Mouse (Mus musculus): Measurements from ENCODE around the gene Filip1. TPM values are rescaled to one million over a fixed set of nuclear protein-coding genes. Genes with fewer than 3 reads are reported as not detected.

Filip1 gene
- polyA plus RNA-seq, 1 experiment from 2014 or later: 3.5 TPM

GRCm38 (mm10) chr9:79885244-79886210, 127.1 kb downstream of the Filip1 start:
- no peaks in the 10 kb centered on the region for H3K27me3 ChIP-seq (ENCODE audit: control insufficient read depth, insufficient read depth, low read length)
- ATAC-seq (replicated peaks; ENCODE audit: insufficient number of reproducible peaks, low FRiP score, low TSS enrichment, low read depth) (no peak), DNase-seq (ENCODE audit: low spot score) (no peak)
- WGBS: 81% methylated on average over 11 of the region's 11 CpGs
- no peak overlapping the region for H3K9ac ChIP-seq (replicated peaks; ENCODE audit: low read length)
- no peak overlapping the region for H3K4me3 ChIP-seq (ENCODE audit: low read depth, low read length)
- no peaks in the 10 kb centered on the region for H3K36me3 ChIP-seq (replicated peaks; ENCODE audit: control insufficient read depth, insufficient read depth, low read depth, low read length)
- no peak overlapping the region for H3K4me2 ChIP-seq (ENCODE audit: low read depth, low read length)
- H3K27ac ChIP-seq (replicated peaks; ENCODE audit: low read depth, low read length): no peak overlapping the region
- no peaks in the 10 kb centered on the region for H3K4me1 ChIP-seq (ENCODE audit: control insufficient read depth, insufficient read depth, low read length)
- H3K9me3 ChIP-seq (replicated peaks; ENCODE audit: control insufficient read depth, low read length): no peaks in the 10 kb centered on the region

- DNase-seq (ENCODE audit: low spot score): no peak
- no peaks in the 10 kb centered on the region for H3K9me3 ChIP-seq (replicated peaks; ENCODE audit: control insufficient read depth, low read length)
- H3K27ac ChIP-seq (replicated peaks; ENCODE audit: low read depth, low read length): no peak overlapping the region
- no peak for ATAC-seq (replicated peaks; ENCODE audit: insufficient number of reproducible peaks, low FRiP score, low TSS enrichment, low read depth)
- no peak overlapping the region for H3K4me3 ChIP-seq (ENCODE audit: low read depth, low read length)
- WGBS: 81% methylated on average over 2 of the region's 2 CpGs
- no peak overlapping the region for H3K9ac ChIP-seq (replicated peaks; ENCODE audit: low read length)
- no peaks in the 10 kb centered on the region for H3K4me1 ChIP-seq (ENCODE audit: control insufficient read depth, insufficient read depth, low read length)
- no peaks in the 10 kb centered on the region for H3K36me3 ChIP-seq (replicated peaks; ENCODE audit: control insufficient read depth, insufficient read depth, low read depth, low read length)
- H3K4me2 ChIP-seq (ENCODE audit: low read depth, low read length): no peak overlapping the region
- H3K27me3 ChIP-seq (ENCODE audit: control insufficient read depth, insufficient read depth, low read length): no peaks in the 10 kb centered on the region
Measured at GRCm38 (mm10) chr9:79883139-79883538, 129.5 kb downstream of the Filip1 start.

DNA sequence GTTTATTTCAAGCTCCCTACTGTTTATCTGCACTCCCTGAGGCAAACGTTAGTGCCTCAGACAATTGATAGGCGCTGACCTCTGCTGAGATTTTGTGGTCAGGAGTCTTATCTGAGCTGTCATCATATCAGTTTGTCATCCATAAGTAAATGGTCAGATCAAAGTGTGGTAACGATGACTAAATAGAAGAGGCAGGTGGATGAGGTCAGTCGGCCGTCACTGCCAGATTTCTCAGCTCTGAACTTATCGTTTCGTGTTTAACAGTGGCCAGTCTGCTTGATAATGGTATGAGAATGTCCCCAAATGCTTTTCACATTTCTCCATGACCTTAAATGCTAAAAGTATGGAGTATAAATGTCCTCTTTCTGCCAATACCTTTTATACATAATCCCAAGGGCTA, 132.6 kb downstream of the Filip1 start:
- no peaks in the 10 kb centered on the region for H3K36me3 ChIP-seq (replicated peaks; ENCODE audit: control insufficient read depth, insufficient read depth, low read depth, low read length)
- H3K4me3 ChIP-seq (ENCODE audit: low read depth, low read length): no peak overlapping the region
- H3K4me2 ChIP-seq (ENCODE audit: low read depth, low read length): no peak overlapping the region
- no peak overlapping the region for H3K9ac ChIP-seq (replicated peaks; ENCODE audit: low read length)
- no peak overlapping the region for H3K27ac ChIP-seq (replicated peaks; ENCODE audit: low read depth, low read length)
- no peaks in the 10 kb centered on the region for H3K9me3 ChIP-seq (replicated peaks; ENCODE audit: control insufficient read depth, low read length)
- ATAC-seq (replicated peaks; ENCODE audit: insufficient number of reproducible peaks, low FRiP score, low TSS enrichment, low read depth): no peak
- WGBS: 76% methylated on average over 7 of the region's 7 CpGs
- H3K4me1 ChIP-seq (ENCODE audit: control insufficient read depth, insufficient read depth, low read length): no peaks in the 10 kb centered on the region
- no peaks in the 10 kb centered on the region for H3K27me3 ChIP-seq (ENCODE audit: control insufficient read depth, insufficient read depth, low read length)
- no peak for DNase-seq (ENCODE audit: low spot score)

DNA sequence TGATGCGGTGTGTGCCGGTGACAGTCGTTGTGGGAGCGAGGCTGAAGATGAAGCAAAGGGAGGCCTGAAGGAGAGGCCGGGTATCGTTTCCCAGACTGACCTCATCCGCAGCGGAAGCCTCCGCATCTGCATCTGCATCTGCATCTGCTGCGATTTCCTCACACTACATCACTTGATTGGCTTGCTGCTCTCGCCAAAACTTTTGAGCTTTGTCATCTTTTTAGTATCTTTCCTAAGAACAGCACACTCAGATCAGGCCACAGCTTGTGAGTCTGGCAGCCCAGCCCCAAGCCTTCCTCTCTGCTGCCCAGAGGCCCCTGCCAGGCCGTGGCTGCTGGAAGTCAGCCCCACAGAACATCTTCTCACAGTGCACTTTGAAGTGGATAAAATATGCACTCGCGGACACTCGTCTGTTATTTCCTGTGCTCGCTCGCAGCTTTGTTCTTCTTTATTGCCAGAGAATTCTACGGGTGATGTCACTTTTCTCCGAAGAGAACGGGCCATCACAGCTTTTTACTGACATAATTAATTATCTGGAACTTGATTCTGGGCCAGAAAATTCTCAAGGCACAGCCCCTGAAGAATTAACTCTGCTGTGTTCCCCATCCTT, 137.0 kb downstream of the Filip1 start:
- DNase-seq (ENCODE audit: low spot score) (no peak), ATAC-seq (replicated peaks; ENCODE audit: insufficient number of reproducible peaks, low FRiP score, low TSS enrichment, low read depth) (no peak)
- Histone ChIP-seq H3K9me3 (replicated peaks; ENCODE audit: control insufficient read depth, low read length) (no peaks in the 10 kb centered on the region), H3K27ac (replicated peaks; ENCODE audit: low read depth, low read length) (no peak overlapping the region), H3K9ac (replicated peaks; ENCODE audit: low read length) (no peak overlapping the region), H3K27me3 (ENCODE audit: control insufficient read depth, insufficient read depth, low read length) (no peaks in the 10 kb centered on the region), H3K4me1 (ENCODE audit: control insufficient read depth, insufficient read depth, low read length) (no peaks in the 10 kb centered on the region), H3K36me3 (replicated peaks; ENCODE audit: control insufficient read depth, insufficient read depth, low read depth, low read length) (no peaks in the 10 kb centered on the region), H3K4me2 (ENCODE audit: low read depth, low read length) (no peak overlapping the region), H3K4me3 (ENCODE audit: low read depth, low read length) (no peak overlapping the region)
- WGBS: 64% methylated on average over 20 of the region's 20 CpGs

DNA sequence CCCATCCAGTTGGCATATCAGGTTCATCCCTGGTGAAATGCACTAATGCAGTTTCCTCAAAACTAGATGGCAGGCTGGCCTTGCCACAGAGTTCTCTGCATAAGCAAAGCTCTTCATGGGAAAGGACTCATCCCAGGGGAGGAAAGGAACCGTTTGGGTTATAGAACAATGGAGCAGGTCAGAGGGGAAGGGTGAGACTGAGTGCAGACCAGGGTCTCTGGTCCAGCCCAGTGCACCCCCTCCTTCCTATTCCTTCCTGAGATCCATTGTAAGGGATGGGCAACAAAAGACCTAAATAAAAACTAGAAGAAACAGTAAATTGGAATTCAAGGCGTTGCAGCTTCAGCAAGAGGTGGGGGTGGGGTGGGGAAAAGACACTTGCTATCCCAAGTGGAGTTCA, 140.1 kb downstream of the Filip1 start:
- ATAC-seq (replicated peaks; ENCODE audit: insufficient number of reproducible peaks, low FRiP score, low TSS enrichment, low read depth): no peak
- Histone ChIP-seq H3K27me3 (ENCODE audit: control insufficient read depth, insufficient read depth, low read length) (no peaks in the 10 kb centered on the region), H3K4me3 (ENCODE audit: low read depth, low read length) (no peak overlapping the region), H3K9ac (replicated peaks; ENCODE audit: low read length) (no peak overlapping the region), H3K4me2 (ENCODE audit: low read depth, low read length) (no peak overlapping the region), H3K4me1 (ENCODE audit: control insufficient read depth, insufficient read depth, low read length) (no peaks in the 10 kb centered on the region), H3K27ac (replicated peaks; ENCODE audit: low read depth, low read length) (no peak overlapping the region), H3K9me3 (replicated peaks; ENCODE audit: control insufficient read depth, low read length) (no peaks in the 10 kb centered on the region), H3K36me3 (replicated peaks; ENCODE audit: control insufficient read depth, insufficient read depth, low read depth, low read length) (no peaks in the 10 kb centered on the region)
- no peak for DNase-seq (ENCODE audit: low spot score)
- WGBS: 35% methylated on average over 2 of the region's 2 CpGs

DNA sequence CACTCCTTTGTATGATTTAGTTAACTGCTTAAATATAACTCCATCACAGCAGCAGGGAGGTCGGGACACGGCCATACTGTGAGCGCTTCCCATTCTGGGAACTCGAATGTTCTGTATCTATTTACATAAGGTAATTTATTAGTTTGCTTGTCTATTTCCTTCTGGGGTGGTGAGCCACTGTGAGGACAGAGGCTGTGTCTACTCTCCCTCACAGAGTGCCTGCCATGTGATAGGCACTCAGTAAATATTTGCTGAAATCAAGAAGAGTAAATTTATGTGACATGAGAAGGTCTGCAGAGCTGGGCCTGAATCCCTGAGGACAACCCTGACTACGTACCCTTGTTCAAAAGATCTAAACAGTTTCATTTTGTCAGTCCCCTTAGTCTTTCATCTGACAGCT, 143.1 kb downstream of the Filip1 start:
- Histone ChIP-seq H3K36me3 (replicated peaks; ENCODE audit: control insufficient read depth, insufficient read depth, low read depth, low read length) (no peaks in the 10 kb centered on the region), H3K4me3 (ENCODE audit: low read depth, low read length) (no peak overlapping the region), H3K9me3 (replicated peaks; ENCODE audit: control insufficient read depth, low read length) (no peaks in the 10 kb centered on the region), H3K4me1 (ENCODE audit: control insufficient read depth, insufficient read depth, low read length) (no peaks in the 10 kb centered on the region), H3K9ac (replicated peaks; ENCODE audit: low read length) (no peak overlapping the region), H3K27ac (replicated peaks; ENCODE audit: low read depth, low read length) (no peak overlapping the region), H3K27me3 (ENCODE audit: control insufficient read depth, insufficient read depth, low read length) (no peaks in the 10 kb centered on the region), H3K4me2 (ENCODE audit: low read depth, low read length) (no peak overlapping the region)
- DNase-seq (ENCODE audit: low spot score) (no peak), ATAC-seq (replicated peaks; ENCODE audit: insufficient number of reproducible peaks, low FRiP score, low TSS enrichment, low read depth) (no peak)
- WGBS: 58% methylated on average over 5 of the region's 5 CpGs

- ATAC-seq (replicated peaks; ENCODE audit: insufficient number of reproducible peaks, low FRiP score, low TSS enrichment, low read depth): no peak
- Histone ChIP-seq H3K4me3 (ENCODE audit: low read depth, low read length) (no peak overlapping the region), H3K9ac (replicated peaks; ENCODE audit: low read length) (no peak overlapping the region)
Measured at GRCm38 (mm10) chr9:79865998-79866397, 146.7 kb downstream of the Filip1 start.

GRCm38 (mm10) chr9:79862544-79862943, 150.1 kb downstream of the Filip1 start:
- DNase-seq (ENCODE audit: low spot score) (no peak), ATAC-seq (replicated peaks; ENCODE audit: insufficient number of reproducible peaks, low FRiP score, low TSS enrichment, low read depth) (no peak)
- 81% methylated on average over 6 of the region's 6 CpGs for WGBS
- no peak overlapping the region for H3K27ac ChIP-seq (replicated peaks; ENCODE audit: low read depth, low read length)
- H3K27me3 ChIP-seq (ENCODE audit: control insufficient read depth, insufficient read depth, low read length): no peaks in the 10 kb centered on the region
- no peaks in the 10 kb centered on the region for H3K36me3 ChIP-seq (replicated peaks; ENCODE audit: control insufficient read depth, insufficient read depth, low read depth, low read length)
- no peak overlapping the region for H3K9ac ChIP-seq (replicated peaks; ENCODE audit: low read length)
- H3K4me1 ChIP-seq (ENCODE audit: control insufficient read depth, insufficient read depth, low read length): no peaks in the 10 kb centered on the region
- H3K4me2 ChIP-seq (ENCODE audit: low read depth, low read length): no peak overlapping the region
- H3K4me3 ChIP-seq (ENCODE audit: low read depth, low read length): no peak overlapping the region
- H3K9me3 ChIP-seq (replicated peaks; ENCODE audit: control insufficient read depth, low read length): no peaks in the 10 kb centered on the region

More at GRCm38 (mm10) chr9:79865998-79866397, 146.7 kb downstream of the Filip1 start:
- no peaks in the 10 kb centered on the region for H3K4me1 ChIP-seq (ENCODE audit: control insufficient read depth, insufficient read depth, low read length)
- H3K36me3 ChIP-seq (replicated peaks; ENCODE audit: control insufficient read depth, insufficient read depth, low read depth, low read length): no peaks in the 10 kb centered on the region
- 66% methylated on average over 7 of the region's 7 CpGs for WGBS
- H3K9me3 ChIP-seq (replicated peaks; ENCODE audit: control insufficient read depth, low read length): no peaks in the 10 kb centered on the region
- DNase-seq (ENCODE audit: low spot score): no peak
- no peak overlapping the region for H3K4me2 ChIP-seq (ENCODE audit: low read depth, low read length)
- no peaks in the 10 kb centered on the region for H3K27me3 ChIP-seq (ENCODE audit: control insufficient read depth, insufficient read depth, low read length)
- no peak overlapping the region for H3K27ac ChIP-seq (replicated peaks; ENCODE audit: low read depth, low read length)
